Mouse (Mus musculus) brown adipose tissue, adult 24 weeks (tissue): Measurements from ENCODE around the gene Olfr657. TPM values are rescaled to one million over a fixed set of nuclear protein-coding genes. Genes with fewer than 3 reads are reported as not detected.

Source experiments
- H3K27ac ChIP-seq: fragments of 200-500 bp; replicated peaks from 2 replicates; pipeline ENCODE4 v1.5.1; 2012; ENCODE audit warnings: low read depth, mild to moderate bottlenecking, low read length
- H3K4me1 ChIP-seq: fragments of 200-500 bp; 2 replicates; pipeline ENCODE4 v1.6.1; 2012; ENCODE audit warnings: low read length, mixed read lengths; ENCODE audit not compliant: control insufficient read depth, insufficient read depth, insufficient read length
- H3K4me3 ChIP-seq: fragments of 200-500 bp; 2 replicates; pipeline ENCODE4 v1.5.1; 2012; ENCODE audit warnings: low read depth, mild to moderate bottlenecking, low read length, moderate library complexity; ENCODE audit not compliant: insufficient read depth
- polyA plus RNA-seq: library from polyadenylated mRNA; stranded (reverse); fragments of >200 nt; gene quantifications from 2 replicates; pipeline ENCODE4 v1.2.4, GENCODE M21; 2012; ENCODE audit not compliant: missing spikeins, insufficient read depth, insufficient read length

Olfr657 gene
- not detected in 2 replicates for polyA plus RNA-seq

DNA sequence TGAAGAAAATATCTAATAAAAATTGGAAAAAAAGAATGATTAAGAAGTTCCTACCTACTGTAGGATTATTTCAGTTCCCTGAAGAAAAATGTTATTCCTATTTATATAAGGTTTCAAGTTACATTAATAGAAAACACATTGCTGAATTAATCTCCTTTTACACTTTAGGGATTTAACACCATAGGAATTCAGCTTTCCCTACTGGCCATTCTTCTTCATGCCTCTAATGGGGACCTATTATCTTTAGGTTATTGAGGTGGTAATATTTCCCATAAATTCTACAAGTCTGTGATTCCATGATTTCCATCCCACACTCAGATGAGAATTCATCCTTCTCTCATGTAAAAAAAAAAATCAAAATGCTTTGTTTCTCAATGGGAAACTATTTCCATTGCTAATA, at the start of gene Olfr657:
TSS of gene Olfr657 (plus strand) at position 301 of the 400 bp plus-strand sequence.
- no peak within 1 kb of the TSS for H3K27ac ChIP-seq
- H3K4me1 ChIP-seq = no peaks in the 10 kb centered on the region
- H3K4me3 ChIP-seq = no peak within 1 kb of the TSS

DNA sequence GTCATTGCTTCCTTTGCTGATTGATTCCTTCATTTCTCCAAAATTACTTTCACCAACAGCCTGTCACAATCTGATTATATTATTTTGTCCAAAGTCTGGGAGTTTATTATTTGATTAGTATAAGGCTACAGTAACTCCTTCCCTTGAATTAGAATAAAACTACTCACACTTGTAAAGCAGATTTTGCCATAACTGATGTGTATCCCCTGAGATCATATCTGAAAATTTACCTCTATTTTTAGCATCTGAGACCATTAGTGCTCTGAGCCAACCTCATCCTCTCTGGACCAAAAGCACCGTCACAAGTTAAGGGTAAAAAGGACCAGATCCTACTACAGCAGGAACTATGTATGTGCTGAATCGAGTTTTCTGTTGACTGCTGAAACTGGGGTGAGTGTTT, 47.6 kb upstream of the Olfr657 start, which contains the start of gene Olfr653:
TSS of gene Olfr653 (plus strand) at position 301 of the 400 bp plus-strand sequence.
- Histone ChIP-seq H3K4me1 (no peaks in the 10 kb centered on the region), H3K27ac (no peak within 1 kb of the TSS), H3K4me3 (no peak within 1 kb of the TSS)

DNA sequence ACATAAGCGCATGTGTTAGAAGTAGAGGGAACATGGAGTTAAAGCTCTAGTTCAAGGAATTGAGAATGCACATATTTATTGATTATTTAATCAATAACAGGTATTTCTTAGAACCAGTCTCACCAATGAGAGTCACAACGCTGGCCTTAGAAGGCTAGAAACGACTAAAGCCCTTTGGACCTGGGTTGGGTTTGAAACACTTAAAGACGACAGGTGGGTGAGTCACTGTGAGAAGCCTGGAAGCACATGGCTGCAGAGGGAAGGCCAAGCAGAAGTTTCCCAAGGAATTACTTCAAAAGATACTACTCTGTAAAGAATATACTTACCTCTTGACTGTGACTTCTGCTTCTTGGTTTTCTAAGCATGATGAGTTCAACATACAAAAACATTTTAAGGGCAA, 43.7 kb upstream of the Olfr657 start:
- Histone ChIP-seq H3K4me3 (no peak overlapping the region), H3K27ac (no peak overlapping the region), H3K4me1 (no peaks in the 10 kb centered on the region)

DNA sequence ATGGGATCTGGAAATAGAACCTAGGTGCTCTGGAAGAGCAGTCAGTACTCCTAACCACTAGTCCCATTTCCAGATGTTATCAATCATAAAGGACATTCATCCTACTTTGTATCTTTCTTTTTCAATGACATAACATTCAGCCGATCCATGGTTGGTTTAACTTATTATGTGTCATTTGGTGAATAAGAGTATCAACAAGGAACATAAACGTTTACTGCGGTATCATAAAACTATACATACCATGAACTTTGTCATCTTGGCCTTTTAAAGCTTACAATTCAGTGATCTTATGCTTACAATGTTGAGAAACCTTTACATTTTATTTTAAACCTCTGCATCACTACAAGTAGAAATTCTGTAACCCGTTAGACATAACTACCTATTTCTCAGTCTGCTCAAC, 43.2 kb upstream of the Olfr657 start:
- no peak overlapping the region for H3K27ac ChIP-seq

DNA sequence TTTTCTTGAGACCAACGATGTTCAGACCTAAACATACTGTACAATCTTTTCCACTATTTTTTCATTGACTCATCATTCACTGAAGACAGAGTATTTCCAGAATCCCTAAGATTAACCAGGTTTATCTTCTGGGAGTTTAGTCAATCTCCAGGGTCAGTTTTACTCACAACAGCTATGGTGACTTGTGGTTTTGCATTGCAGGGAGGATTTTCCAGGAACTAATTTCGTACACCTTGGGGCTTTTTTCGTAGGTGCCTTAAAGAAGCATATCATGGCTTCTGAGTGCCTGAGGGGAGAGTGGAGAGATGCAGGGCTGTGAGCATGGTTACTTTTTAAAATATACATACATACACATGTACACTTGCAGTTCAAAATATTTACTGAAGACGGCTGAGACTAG, 37.9 kb upstream of the Olfr657 start, which contains the start of gene Olfr654:
TSS of gene Olfr654 (plus strand) at position 301 of the 400 bp plus-strand sequence.
- Histone ChIP-seq H3K27ac (no peak within 1 kb of the TSS), H3K4me1 (no peaks in the 10 kb centered on the region), H3K4me3 (no peak within 1 kb of the TSS)

More for the DNA sequence above, 43.2 kb upstream of the Olfr657 start:
- H3K4me3 ChIP-seq = no peak overlapping the region
- no peaks in the 10 kb centered on the region for H3K4me1 ChIP-seq

DNA sequence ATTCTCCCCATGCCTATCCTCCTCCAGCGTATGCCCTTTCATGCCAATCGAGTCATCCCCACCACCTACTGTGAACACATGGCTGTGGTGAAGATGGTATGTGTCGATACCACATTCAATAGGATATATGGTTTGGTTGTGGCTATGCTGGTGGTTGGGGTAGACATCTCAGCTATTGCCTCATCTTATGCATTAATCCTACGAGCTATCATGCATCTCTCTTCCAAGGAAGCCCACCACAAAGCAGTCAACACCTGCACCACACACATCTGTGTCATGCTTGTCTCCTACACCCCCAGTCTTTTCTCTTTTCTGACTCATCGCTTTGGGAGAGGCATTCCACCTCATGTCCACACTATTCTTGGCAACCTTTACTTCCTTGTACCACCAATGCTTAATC, 36.3 kb upstream of the Olfr657 start:
- no peaks in the 10 kb centered on the region for H3K4me1 ChIP-seq
- no peak overlapping the region for H3K4me3 ChIP-seq
- no peak overlapping the region for H3K27ac ChIP-seq

DNA sequence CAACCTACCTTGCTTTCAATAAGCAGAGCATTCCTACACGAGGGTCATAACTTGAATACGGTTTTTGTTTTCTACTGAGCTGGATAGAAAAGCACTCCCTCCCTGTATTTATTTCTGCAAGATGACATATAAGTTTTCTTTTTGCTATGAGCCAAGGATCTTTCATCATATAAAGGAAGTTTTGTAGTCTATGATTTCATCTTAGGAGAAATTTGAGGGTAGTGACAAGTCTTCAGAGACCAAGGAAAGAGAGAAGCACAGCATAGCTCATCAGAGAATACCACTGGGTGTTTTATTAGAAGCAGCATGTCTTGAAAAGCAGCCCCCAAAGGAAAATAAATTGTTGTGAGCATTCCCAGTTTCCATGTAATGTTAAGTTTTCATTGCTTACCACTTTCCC, 22.9 kb upstream of the Olfr657 start, which contains the start of gene Olfr655:
TSS of gene Olfr655 (minus strand) at position 101 of the 400 bp plus-strand sequence.
- Histone ChIP-seq H3K4me3 (no peak within 1 kb of the TSS), H3K4me1 (no peaks in the 10 kb centered on the region), H3K27ac (no peak within 1 kb of the TSS)

DNA sequence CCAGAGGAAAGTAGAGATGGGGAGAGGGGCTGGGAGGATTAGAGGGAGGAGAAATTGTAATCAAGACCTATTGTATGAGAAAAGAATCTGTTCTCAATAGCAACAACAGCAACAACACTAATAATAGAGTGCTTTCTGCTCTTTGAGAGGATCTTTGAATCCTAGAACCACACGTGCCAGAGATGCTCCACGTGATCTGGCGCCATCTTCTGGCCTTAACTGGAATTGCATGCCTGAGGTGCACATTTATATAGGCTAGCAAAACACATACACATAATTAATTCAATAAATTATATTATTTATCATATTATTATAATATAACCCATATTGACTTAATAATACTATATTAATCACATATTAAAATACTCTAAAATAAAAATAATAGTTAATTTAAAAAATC, 21.4 kb upstream of the Olfr657 start:
- Histone ChIP-seq H3K4me1 (no peaks in the 10 kb centered on the region), H3K4me3 (no peak overlapping the region), H3K27ac (no peak overlapping the region)

DNA sequence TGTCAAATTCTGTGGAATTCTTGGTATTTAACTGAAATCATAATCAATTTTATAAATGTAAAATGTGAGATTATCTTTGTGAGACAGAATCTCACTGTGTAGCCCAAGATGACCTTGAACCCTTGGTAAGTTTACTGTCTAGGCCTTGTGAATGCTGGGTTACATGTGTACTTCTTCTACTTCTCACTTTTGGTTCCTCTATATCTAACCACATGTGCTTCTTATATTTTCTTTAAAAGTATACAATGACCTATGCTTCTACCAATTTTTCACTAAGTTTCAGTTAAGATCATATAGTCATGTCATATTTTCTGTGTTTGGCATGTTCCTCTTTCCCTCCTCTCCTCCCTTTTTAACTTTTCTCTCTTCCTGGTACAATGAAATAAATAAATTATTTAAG, 19.9 kb upstream of the Olfr657 start:
- Histone ChIP-seq H3K4me1 (no peaks in the 10 kb centered on the region), H3K27ac (no peak overlapping the region), H3K4me3 (no peak overlapping the region)

DNA sequence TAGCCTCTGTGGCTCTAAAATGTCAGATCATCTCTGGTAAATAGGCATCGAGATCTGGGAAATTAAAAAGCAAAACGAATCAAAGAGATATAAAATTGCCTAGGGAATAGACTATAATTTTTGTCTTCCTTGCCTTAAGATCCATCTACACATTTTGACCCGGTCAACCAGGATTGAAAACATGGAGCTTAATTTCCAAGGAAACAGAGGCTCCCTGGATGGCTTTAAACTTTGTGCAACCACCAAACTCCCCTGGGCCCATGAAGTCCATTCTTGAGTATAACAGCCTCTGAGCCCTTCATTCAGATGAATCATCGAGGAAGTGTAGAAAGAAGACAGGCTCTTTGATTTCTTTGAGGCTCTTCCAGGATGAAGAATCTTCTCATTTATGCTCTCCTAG, 10.9 kb upstream of the Olfr657 start, which contains the start of gene Olfr656:
TSS of gene Olfr656 (plus strand) at position 301 of the 400 bp plus-strand sequence.
- Histone ChIP-seq H3K4me3 (no peak within 1 kb of the TSS), H3K4me1 (no peaks in the 10 kb centered on the region), H3K27ac (no peak within 1 kb of the TSS)

DNA sequence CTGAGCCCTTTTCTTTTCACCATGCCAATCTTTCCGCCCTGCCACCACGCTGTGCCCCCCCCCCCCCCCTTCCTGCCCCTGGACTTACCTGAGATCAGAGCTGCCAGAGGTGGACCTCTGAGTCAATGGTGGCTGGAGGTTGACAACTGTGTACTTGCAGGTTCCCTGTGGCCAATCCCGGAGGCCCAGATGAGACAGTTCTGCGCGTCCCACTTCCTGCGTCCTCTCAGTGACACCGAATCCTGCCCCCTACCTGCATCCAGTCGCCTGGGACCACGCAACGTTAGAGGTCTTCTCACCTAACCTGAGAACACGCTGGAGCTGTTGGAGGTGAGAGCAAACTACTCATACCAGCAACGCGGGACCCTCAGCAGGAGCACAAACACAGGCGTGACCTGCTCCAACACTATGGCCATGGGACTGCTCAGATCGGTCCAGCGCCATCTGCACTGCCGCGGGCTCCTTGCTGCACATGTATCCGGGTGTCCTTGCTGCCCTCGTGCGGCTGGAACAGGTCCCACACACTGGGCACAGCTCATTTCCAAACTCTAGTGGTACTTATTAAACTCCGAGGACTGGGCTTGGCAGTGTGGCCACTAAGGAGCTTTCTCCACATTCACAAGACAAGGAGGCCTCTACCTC, 22.4 kb downstream of the Olfr657 start, which contains the start of gene Olfr658:
TSS of gene Olfr658 (minus strand) at position 465 of the 642 bp plus-strand sequence.
- H3K4me1 ChIP-seq = no peaks in the 10 kb centered on the region
- H3K27ac ChIP-seq = no peak within 1 kb of the TSS
- H3K4me3 ChIP-seq = no peak within 1 kb of the TSS

DNA sequence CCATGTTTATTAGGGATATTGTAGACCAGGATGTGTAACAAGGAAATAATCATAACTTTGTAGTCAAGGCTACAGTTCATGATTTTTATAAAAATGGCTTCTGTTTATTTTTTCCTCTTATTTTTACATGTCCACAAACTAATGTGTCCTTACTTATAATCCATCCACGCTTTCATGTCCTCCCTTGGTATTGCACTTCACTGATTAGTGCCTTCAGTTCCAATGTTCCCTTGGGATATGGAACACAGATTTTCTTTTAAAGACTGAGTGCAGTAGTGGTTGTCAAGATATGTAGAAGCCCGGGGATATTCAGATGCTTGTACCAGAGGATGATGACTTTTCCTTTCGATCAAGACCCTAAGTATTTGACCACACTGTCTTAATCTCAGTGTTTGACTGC, 41.9 kb downstream of the Olfr657 start, which contains the start of gene Olfr659:
TSS of gene Olfr659 (plus strand) at position 301 of the 400 bp plus-strand sequence.
- H3K4me3 ChIP-seq = no peak within 1 kb of the TSS
- no peaks in the 10 kb centered on the region for H3K4me1 ChIP-seq
- no peak within 1 kb of the TSS for H3K27ac ChIP-seq

DNA sequence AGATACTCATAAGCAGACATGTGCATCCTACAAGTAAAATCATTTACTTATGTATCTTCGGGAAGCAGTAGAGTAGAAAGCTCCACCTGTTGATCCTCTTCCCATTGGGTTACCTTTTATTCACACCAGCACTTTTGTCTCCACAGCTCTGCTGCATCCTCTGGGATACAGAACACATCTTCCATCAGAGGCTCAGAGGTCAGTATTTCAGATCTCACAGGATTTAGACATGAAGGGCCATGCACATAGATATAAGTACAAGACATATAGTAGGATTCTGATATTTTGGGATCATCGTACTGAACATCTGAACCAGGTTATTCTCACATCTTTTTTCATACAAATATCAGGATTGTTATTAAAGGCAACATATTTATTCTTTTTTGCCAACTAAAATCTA, 61.6 kb downstream of the Olfr657 start, which contains the start of gene Olfr661:
TSS of gene Olfr661 (plus strand) at position 301 of the 400 bp plus-strand sequence.
- Histone ChIP-seq H3K27ac (no peak within 1 kb of the TSS), H3K4me3 (no peak within 1 kb of the TSS), H3K4me1 (no peaks in the 10 kb centered on the region)
